In the genomic region with DNA sequence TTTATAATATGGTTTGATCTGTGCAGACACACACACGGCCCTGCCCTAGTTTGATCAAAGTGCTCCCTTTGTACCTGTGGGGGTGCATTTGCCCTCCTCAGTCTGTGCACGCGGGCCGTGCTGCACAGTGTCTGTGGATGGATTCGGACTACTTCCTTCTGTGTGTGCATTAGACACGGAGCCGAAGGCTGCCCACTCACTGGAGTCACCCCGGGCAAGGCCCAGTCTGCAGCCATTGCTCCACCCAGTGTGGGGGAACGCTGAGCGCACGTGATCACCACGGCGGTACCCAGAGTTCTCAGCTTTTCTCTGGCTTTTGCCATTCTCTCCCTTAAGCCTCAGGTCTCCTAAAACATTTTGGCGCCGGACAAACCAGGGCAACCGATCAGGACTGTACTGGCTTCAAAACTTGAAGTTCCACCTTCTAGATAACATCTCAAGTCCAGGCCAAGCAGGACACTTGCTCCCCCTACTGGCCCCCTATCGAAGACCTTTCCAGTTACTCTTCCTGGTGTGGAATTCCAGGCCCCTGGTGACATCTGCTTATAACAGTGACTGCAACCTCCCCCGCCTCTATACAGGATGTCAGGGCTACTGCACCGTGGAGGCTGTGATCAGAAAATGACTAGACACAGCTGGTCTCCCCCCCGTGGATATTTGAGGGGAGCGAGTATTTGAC, we compare ENCODE assay signal across 7 mouse cellular contexts. TPM values are rescaled to one million over a fixed set of nuclear protein-coding genes. Genes with fewer than 3 reads are reported as not detected.
DNase-seq lines count a peak whose midpoint lies in the region; ATAC-seq and TF ChIP-seq lines count a peak whose summit lies in the region.

No protein-coding gene starts in this region.

- no peak overlapping the region for H3K27ac ChIP-seq in ES-Bruce4 (ENCODE audit: insufficient read depth, low read length)
- no peak overlapping the region for H3K27ac ChIP-seq in cortical plate, adult 2 months (ENCODE audit: insufficient read depth, low read length)
- H3K27ac ChIP-seq in heart, embryonic 12.5 days (ENCODE audit: poor library complexity, severe bottlenecking): no peak overlapping the region
- no peak overlapping the region for H3K27ac ChIP-seq in kidney, embryonic 15.5 days

- peak; percentile 60 for TF ChIP-seq CTCF in ES-Bruce4 (IDR thresholded peaks at IDR 0.05; ENCODE audit: low read depth, low read length)
- TF ChIP-seq CTCF in cortical plate, adult 2 months (IDR thresholded peaks at IDR 0.05; ENCODE audit: extremely low read depth, insufficient read depth, low read length): peak; percentile 45; the same call in 1 of the 2 replicates
- peak; percentile 61 for TF ChIP-seq CTCF in lung, adult 2 months (IDR thresholded peaks at IDR 0.05; ENCODE audit: insufficient read depth, low read length)

- H3K4me2 ChIP-seq in heart, embryonic 12.5 days: peak overlapping the region; percentile 11; the same call in 1 of the 2 replicates
- H3K4me2 ChIP-seq in kidney, embryonic 15.5 days: no peak overlapping the region

- no peak overlapping the region for H3K4me3 ChIP-seq in ES-Bruce4 (ENCODE audit: low read depth, low read length)
- H3K4me3 ChIP-seq in cortical plate, adult 2 months (ENCODE audit: insufficient read depth, low read length): no peak overlapping the region
- no peak overlapping the region for H3K4me3 ChIP-seq in heart, embryonic 12.5 days
- H3K4me3 ChIP-seq in kidney, embryonic 15.5 days (replicated peaks): no peak overlapping the region
- H3K4me3 ChIP-seq in lung, adult 2 months (replicated peaks; ENCODE audit: extremely low read depth, low read depth, low read length): no peak overlapping the region

- no peak overlapping the region for H3K9ac ChIP-seq in ES-Bruce4 (ENCODE audit: low read depth, poor library complexity, severe bottlenecking)
- no peak overlapping the region for H3K9ac ChIP-seq in heart, embryonic 12.5 days
- H3K9ac ChIP-seq in kidney, embryonic 15.5 days: no peak overlapping the region

- H3K9me3 ChIP-seq in ES-Bruce4 (replicated peaks; ENCODE audit: control insufficient read depth, insufficient read depth, low read length, poor library complexity, severe bottlenecking): no peaks in the 10 kb centered on the region
- H3K9me3 ChIP-seq in heart, embryonic 12.5 days (replicated peaks): no peaks in the 10 kb centered on the region
- no peaks in the 10 kb centered on the region for H3K9me3 ChIP-seq in kidney, embryonic 15.5 days (replicated peaks)

- H3K36me3 ChIP-seq in ES-Bruce4 (ENCODE audit: control insufficient read depth, insufficient read depth, low read length, poor library complexity, severe bottlenecking): no peaks in the 10 kb centered on the region
- H3K36me3 ChIP-seq in heart, embryonic 12.5 days: no peaks in the 10 kb centered on the region
- no peaks in the 10 kb centered on the region for H3K36me3 ChIP-seq in kidney, embryonic 15.5 days
- H3K36me3 ChIP-seq in splenic B cell, adult 2 months (ENCODE audit: control insufficient read depth, insufficient read depth, low read length, poor library complexity, severe bottlenecking): no peaks in the 10 kb centered on the region

- H3K4me1 ChIP-seq in ES-Bruce4 (ENCODE audit: control insufficient read depth, insufficient read depth, low read length): no peaks in the 10 kb centered on the region
- H3K4me1 ChIP-seq in cortical plate, adult 2 months (ENCODE audit: control insufficient read depth, insufficient read depth, low read length): no peaks in the 10 kb centered on the region
- H3K4me1 ChIP-seq in heart, embryonic 12.5 days (replicated peaks): peaks cover 20% of the 10 kb centered on the region
- H3K4me1 ChIP-seq in kidney, embryonic 15.5 days: 0 out of 2 replicates have a peak, but pooled peaks cover 6% of the 10 kb centered on the region
- no peaks in the 10 kb centered on the region for H3K4me1 ChIP-seq in lung, adult 2 months (ENCODE audit: control insufficient read depth, insufficient read depth, low read length)

- TF ChIP-seq POLR2A in ES-Bruce4 (IDR thresholded peaks at IDR 0.05; ENCODE audit: insufficient read depth, low read length): no peak
- TF ChIP-seq POLR2A in cortical plate, adult 2 months (IDR thresholded peaks at IDR 0.05; ENCODE audit: extremely low read depth, insufficient read depth, low read length): no peak
- no peak for TF ChIP-seq POLR2A in lung, adult 2 months (IDR thresholded peaks at IDR 0.05; ENCODE audit: borderline replicate concordance, extremely low read depth, low read depth, low read length)

- no peak for TF ChIP-seq EP300 in ES-Bruce4 (IDR thresholded peaks at IDR 0.05; ENCODE audit: insufficient read depth, low read depth, low read length)

- no peaks in the 10 kb centered on the region for H3K27me3 ChIP-seq in ES-Bruce4 (ENCODE audit: control insufficient read depth, insufficient read depth, low read length, poor library complexity, severe bottlenecking)
- no peaks in the 10 kb centered on the region for H3K27me3 ChIP-seq in heart, embryonic 12.5 days (replicated peaks)
- H3K27me3 ChIP-seq in kidney, embryonic 15.5 days: no peaks in the 10 kb centered on the region
- H3K27me3 ChIP-seq in splenic B cell, adult 2 months (ENCODE audit: control insufficient read depth, insufficient read depth, low read length, poor library complexity, severe bottlenecking): no peaks in the 10 kb centered on the region

- DNase-seq in R1 (ENCODE audit: low read depth, low spot score): peak; percentile 80
- peak; percentile 57 for DNase-seq in lung, adult 2 months
- DNase-seq in splenic B cell, adult 2 months (ENCODE audit: low read depth, low spot score): peak; percentile 56

- no peak; the same call in 1 of the 2 replicates for ATAC-seq in heart, embryonic 12.5 days (ENCODE audit: insufficient number of reproducible peaks, low FRiP score)
- peak; percentile 67 for ATAC-seq in kidney, embryonic 15.5 days (replicated peaks; ENCODE audit: low FRiP score)

- WGBS in heart, embryonic 12.5 days: 57% methylated on average over 21 of the region's 21 CpGs
- 69% methylated on average over 21 of the region's 21 CpGs for WGBS in kidney, embryonic 15.5 days
- 60% methylated on average over 21 of the region's 21 CpGs for WGBS in lung, adult 2 months

RNA-seq across cellular contexts. Expression of gene Mgst2, which starts 13.4 kb away (rescaled TPM):
- polyA plus RNA-seq in ES-Bruce4 (2011; ENCODE audit: insufficient read depth, insufficient read length, low read depth, missing spikeins): 0.61 and 1.3 TPM in 2 replicates
- 0.13 and 0.40 TPM in 2 replicates for polyA plus RNA-seq in cortical plate, adult 2 months (2012; rRNA removed)
- 1.2 and 2.5 TPM in 2 replicates for polyA plus RNA-seq in heart, embryonic 12.5 days (2016; fragmentation: Nextera tagmentation; extraction: Ambion mirVana)
- 1.6 and 3.5 TPM in 2 replicates for polyA plus RNA-seq in kidney, embryonic 15.5 days (2015; fragmentation: Nextera tagmentation; extraction: Ambion mirVana)
- 1.3 and 3.6 TPM in 2 replicates for polyA plus RNA-seq in lung, adult 2 months (2012; rRNA removed)
